Mouse (Mus musculus): ENCODE data around the gene Wdr78.

The Wdr78 gene

GRCm38 (mm10) chr4:103114184-103115111 lies at the start of gene Wdr78, which contains the start of gene Mier1:
Wdr78 (minus strand) TSS chr4:103114555.
Mier1 (plus strand) TSS chr4:103114390.
- DNase-seq, result peak; percentile 97 to 98

DNA sequence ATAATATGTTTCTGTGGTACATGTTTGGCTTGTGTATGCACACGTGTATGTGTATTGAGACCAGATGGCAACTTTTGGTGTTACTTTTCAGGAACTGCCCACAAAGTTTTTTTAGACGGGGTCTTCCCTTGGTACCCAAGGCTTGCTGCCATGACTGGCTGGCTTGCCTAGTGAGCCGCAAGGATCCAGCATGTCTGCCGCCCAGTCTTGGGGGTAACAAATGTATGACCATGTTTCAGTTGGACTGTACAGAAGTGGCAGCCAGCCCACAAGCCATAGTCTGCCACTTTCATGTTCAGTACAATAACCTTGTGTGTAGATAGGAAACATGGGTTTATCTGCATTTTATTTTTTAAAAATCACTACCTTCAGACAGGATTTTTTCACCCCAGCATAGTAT lies 44.4 kb upstream of the Wdr78 start:
- no peak for DNase-seq

- DNase-seq, result no peak
Observed at GRCm38 (mm10) chr4:103151946-103152345, 37.6 kb upstream of the Wdr78 start.

GRCm38 (mm10) chr4:103146339-103146738 lies 32.0 kb upstream of the Wdr78 start:
- peak; percentile 63 to 77 for DNase-seq

DNA sequence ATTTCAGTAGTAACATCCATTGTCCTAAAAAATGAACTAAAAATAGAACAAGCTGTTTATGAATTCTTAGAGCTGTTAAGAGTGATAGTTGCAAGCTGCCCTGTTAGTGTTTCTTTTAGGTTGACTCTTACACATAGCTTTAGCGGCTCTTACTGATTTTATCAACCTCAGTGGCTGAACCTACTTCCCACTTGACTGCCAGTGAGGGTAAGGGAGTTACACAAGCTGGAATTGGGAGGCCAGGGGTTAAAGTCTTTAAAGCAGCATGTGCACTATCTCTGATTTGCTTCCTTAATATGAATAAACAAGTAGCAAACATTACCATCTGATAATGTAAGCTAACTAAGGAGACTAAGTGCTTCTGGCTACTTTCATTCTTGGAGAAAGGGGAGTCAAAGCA lies 22.6 kb upstream of the Wdr78 start:
- no peak for DNase-seq

- no peak for DNase-seq
Observed at GRCm38 (mm10) chr4:103126533-103126932, 12.2 kb upstream of the Wdr78 start.

GRCm38 (mm10) chr4:103123606-103124005 lies 9.3 kb upstream of the Wdr78 start:
- DNase-seq, result no peak

GRCm38 (mm10) chr4:103123086-103123485 lies 8.7 kb upstream of the Wdr78 start:
- DNase-seq, result no peak

GRCm38 (mm10) chr4:103120874-103121389 lies 6.6 kb upstream of the Wdr78 start:
- DNase-seq, result no peak

GRCm38 (mm10) chr4:103120395-103120794 lies 6.0 kb upstream of the Wdr78 start:
- DNase-seq, result no peak

DNA sequence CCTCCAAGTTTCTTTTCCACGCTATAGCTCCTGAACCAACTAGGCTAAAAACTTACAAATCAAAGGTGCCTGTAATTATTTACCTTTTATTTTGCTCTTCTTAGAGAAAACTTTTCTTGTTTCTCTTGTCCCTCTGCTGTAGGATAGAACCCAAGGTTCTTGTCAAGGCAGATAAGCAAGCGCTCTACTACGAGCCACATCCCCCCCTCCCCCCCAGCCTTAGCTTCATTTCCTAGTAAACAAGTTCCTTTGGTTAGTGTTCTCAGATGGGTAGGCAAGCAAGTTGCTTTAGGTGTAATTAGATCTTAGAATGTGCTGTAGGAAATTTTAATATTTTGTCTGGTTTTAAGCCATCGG lies 5.7 kb upstream of the Wdr78 start:
- no peak for DNase-seq

DNA sequence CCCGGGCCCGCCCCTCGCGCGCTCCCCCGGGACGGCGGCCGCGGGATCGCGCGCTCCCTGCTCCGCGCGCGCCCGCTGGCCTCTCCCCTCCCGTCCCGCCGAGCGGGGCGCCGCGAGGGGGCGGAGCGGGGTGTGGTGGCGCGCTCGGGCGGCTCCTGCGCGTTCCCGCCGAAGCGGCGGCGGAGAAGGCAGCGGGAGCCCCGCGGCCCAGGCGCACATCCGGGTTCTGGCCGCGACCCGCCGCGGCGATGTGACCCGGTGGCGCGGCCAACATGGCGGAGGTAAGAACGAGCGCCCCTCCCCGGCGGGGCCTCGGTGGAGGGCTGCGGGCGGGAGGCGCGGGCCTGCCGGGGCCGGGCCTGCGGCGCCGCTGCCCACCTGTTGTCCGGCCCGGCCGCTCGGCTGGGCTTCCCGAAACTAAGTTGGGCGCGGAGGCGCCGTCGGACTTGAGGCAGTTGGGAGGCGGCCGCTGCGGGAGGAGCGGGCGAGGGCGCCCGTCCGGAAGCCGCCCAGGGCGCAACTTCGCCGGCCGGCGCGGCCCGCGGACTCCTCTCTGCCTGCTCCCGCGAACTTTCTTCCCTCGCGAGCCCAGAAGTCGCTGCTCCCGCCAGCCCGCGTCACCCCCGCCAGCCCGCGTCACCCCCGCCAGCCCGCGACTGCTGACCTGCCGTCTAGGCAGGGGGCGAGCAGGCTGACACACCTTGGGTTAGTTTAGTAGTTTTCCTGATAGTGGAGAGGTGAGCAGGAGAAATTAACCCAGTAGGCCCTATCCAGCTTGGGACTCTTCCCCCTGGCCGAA lies 5.1 kb upstream of the Wdr78 start:
- peak; percentile 87 to 93 for DNase-seq

DNA sequence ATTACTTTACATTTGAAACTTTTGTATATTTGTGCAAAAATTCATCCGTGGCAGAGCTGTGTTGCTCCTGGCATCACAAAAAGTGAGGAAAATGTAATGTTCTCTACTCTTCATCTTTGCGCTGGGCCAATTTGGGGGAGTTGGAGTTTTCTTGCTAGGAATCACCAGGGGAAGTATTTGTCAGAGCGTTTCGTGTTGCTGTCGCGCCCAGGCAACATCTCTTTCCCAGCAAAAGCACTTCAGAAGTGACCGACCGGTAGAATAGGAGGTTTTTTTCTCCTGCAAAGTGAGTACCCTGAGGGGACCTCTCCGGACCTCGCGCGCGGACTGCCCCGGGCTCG lies 4.5 kb upstream of the Wdr78 start:
- DNase-seq, result no peak

DNA sequence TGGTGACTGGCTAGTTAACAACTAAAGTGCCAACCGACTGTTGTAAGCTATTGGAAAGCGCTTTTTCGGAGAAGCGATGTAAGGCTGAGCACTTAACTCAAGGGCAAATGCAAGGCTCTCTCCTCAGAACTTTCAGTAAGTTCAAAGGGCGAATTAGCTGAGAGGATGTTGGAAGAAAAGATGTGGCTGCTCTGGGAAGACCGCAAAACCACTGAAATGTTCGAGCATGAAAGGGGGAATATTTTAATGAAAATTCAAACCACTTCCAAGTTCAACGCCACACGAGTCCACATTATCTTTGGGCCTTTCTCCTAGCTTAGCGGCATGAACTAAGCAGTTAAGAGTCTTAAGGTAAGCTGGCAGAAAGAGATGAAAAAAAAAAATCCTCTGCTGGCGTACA lies 953 bp downstream of the Wdr78 start:
- DNase-seq, result no peak

DNA sequence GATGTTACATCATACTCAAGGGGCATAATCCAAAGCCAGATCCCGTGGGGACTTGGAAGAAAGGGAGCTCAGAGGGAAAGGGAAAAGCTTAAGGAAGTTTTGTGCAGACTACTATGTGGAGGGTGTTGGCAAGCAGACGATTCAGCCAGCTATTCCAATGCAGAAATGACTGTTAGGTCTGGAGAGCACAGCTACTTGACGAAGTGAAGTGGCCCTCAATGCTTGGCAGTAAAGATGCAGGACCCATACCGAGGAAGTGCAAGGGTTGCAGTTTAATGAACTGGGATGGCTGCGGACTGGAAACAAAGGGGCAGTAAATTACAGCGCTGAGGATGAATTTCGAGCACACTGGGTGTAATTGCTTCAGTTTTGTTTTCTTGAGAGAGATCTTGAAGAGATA lies 1.7 kb downstream of the Wdr78 start:
- peak; percentile 57 to 66 for DNase-seq

GRCm38 (mm10) chr4:103098532-103098931 lies 15.8 kb downstream of the Wdr78 start:
- no peak for DNase-seq

DNA sequence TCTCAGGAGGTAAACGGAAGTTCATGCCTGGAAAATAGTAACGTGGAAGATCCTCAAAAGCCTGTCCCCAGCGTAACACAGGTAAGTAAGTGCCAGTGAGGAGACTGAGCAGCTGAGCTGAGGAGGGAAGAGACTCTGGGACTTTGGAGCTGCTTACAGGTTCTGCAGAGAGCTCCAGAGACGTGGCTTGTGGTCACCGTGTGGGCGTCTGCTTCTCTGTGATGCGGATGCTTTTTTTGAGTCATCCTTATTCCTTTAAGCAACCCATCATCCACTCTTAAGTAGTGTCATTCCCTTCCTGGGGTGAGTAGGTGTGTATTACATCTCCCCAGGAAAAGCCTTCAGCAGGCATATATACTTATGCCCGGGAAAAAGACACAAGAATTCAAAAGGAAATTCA lies 18.4 kb downstream of the Wdr78 start:
- no peak for DNase-seq

DNA sequence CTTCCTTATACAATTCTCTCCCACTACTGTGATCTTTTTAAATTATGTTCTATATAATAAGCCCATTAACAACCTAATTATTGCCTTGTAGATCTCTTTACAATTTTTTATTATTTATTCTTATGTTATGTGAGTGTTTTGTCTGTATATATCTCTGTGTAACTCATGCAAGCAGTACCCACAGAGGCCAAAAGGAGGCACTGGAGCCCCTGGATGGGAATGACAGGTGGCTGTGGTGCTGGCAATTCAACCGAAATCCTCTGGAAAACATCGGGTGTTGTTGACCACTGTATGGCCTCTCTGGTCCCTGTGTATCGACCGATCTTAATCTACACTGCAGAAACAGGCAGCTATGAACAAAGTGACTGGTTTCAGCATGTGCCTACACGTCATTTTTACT lies 29.1 kb downstream of the Wdr78 start:
- no peak for DNase-seq

- DNase-seq, result no peak
Observed at GRCm38 (mm10) chr4:103070631-103071030, 43.7 kb downstream of the Wdr78 start.

DNA sequence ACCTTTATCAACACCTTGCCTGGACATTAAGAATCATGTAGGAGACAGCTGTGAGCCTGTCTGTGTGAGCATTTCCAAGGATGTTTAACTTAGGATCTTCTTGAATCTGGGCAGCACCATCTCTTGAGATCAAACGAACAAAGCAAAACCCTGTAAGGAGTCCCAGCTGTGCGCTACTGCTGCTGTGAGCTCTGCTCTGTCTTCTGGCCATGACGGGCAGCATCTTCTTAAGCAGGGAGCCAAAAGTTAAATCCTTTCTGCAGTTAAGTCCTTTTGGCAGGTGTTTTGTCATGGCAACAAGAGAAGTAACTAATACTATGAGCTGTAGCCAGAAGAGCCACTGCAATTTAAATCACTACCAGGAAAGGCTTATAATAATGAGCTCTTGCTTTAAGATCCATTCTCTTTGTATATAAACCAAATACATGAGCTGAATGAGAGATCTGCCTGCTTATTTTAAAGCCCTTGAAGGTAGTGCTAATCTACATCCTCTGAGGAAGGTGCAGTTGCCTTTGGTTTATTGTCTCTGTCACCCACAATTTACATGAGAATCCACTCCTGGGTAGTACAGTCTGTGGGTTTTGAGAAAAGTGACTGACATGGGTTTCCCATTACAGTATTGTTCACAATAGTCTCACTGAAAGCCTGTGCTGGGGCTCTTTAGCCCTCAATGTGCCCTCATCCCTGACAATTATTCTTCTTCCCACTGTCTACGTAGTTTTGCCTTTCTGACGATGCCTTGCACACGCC lies 46.3 kb downstream of the Wdr78 start:
- no peak for DNase-seq

DNA sequence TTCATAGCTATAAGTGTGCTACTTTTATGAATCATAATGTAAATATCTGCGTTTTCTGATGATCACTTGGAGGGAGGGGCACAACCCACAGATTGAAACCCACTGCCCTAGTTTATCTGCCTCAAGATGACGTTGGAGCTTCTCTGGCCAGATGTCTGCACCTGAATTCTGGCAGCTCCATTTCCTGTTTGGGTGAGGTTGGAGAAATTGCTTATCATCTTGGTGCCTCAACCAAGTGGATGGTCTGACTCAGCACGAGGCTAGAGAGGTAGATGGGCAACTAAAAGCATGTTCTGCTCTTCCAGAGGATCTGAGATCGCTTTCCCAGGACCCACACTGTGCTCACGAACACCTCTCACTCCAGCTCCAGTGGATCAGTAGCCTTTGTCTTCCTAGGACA lies 49.4 kb downstream of the Wdr78 start:
- no peak for DNase-seq

GRCm38 (mm10) chr4:103064421-103064820 lies 49.9 kb downstream of the Wdr78 start:
- DNase-seq, result no peak

- no peak for DNase-seq
Observed at GRCm38 (mm10) chr4:103056909-103057308, 57.4 kb downstream of the Wdr78 start.
